Mouse (Mus musculus) forebrain, embryonic 13.5 days (tissue): Measurements from ENCODE around the gene Stmn3. TPM values are rescaled to one million over a fixed set of nuclear protein-coding genes. Genes with fewer than 3 reads are reported as not detected.
A peak's percentile ranks its signal among the peaks of the same experiment; 100 is the strongest.
"Not testable (repeated sequence)": the region's sequence is repeated elsewhere in the genome, so short reads cannot be mapped to it uniquely, and the experiment has no call there.

Source experiments
- ATAC-seq: fragments of 200-750 bp; cut with Nextera tagmentation; 2 replicates; pipeline ENCODE4 v1.8.0; 2017
- H3K27ac ChIP-seq: fragments of 300-500 bp; sonication (generic); 2 replicates; pipeline ENCODE4 v1.5.1; 2015; ENCODE audit warnings: inconsistent platforms, mild to moderate bottlenecking, moderate library complexity
- H3K27me3 ChIP-seq: fragments of 300-500 bp; sonication (generic); 2 replicates; pipeline ENCODE4 v1.6.1; 2015; ENCODE audit warnings: mild to moderate bottlenecking, inconsistent platforms
- H3K36me3 ChIP-seq: fragments of 300-500 bp; sonication (generic); 2 replicates; pipeline ENCODE4 v1.6.1; 2015; ENCODE audit warnings: mild to moderate bottlenecking, inconsistent platforms; ENCODE audit not compliant: poor library complexity, severe bottlenecking
- H3K4me1 ChIP-seq: fragments of 300-500 bp; sonication (generic); 2 replicates; pipeline ENCODE4 v1.6.1; 2015; ENCODE audit warnings: inconsistent platforms
- H3K4me2 ChIP-seq: fragments of 300-500 bp; sonication (generic); 2 replicates; pipeline ENCODE4 v1.6.1; 2015; ENCODE audit warnings: inconsistent platforms, mild to moderate bottlenecking, moderate library complexity
- H3K4me3 ChIP-seq: fragments of 300-500 bp; sonication (generic); 2 replicates; pipeline ENCODE4 v1.5.1; 2015; ENCODE audit warnings: mild to moderate bottlenecking, inconsistent platforms
- H3K9ac ChIP-seq: fragments of 300-500 bp; sonication (generic); 2 replicates; pipeline ENCODE4 v1.6.1; 2015; ENCODE audit warnings: mild to moderate bottlenecking, inconsistent platforms
- H3K9me3 ChIP-seq: fragments of 300-500 bp; sonication (generic); replicated peaks from 2 replicates; pipeline ENCODE4 v1.6.1; 2016; ENCODE audit warnings: inconsistent platforms
- WGBS: fragments of 180-500 bp; shearing (Covaris S2); methylation state at CpG from one replicate; pipeline ENCODE4 v1.1.7; 2015; 5-methylcytosine and 5-hydroxymethylcytosine counted together
- polyA plus RNA-seq: library from polyadenylated mRNA; unstranded; fragments of >200 nt; fragmentation: Nextera tagmentation; extraction: Ambion mirVana; gene quantifications from 2 replicates; pipeline ENCODE4 v1.2.1, GENCODE M21; 2015

Stmn3 gene
- polyA plus RNA-seq, 1 experiment from 2014 or later: 655 TPM

DNA sequence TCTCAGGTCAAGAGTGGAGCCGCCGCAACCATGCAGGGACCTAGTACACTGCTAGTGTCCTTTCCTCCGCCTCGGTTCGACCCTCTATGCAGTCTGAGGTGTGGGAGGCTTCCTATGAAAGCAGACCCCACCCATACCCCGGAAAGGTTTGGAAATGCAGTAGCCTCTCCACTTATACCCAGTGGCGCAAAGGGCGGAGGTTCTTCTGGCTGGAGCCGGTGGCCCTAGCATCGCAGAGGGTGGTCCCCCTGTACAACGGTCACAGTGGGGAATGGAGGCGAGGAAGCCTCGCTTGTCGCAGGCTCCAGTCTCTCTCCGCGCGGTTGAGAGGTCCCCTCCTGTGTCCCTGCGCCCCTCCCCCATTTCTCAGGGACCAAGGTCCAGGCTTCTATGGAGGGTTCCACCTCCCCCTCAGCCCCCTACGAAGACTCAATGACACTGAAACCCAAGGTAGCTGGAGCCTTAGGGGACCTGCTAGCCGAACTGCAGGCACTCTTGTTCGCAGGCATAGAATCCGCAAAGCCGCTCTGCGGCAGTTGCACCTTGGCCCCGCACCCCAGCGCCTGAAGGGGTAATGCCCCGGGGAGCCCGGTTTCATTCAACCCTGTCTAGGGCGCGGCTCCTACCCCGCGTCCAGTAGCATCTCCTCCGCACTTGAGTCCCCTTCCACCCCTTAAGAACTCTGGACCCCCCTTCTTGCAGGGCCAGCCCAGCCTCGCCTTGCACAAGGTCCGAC, 788 bp downstream of the Stmn3 start:
- Histone ChIP-seq H3K9me3 (no peaks in the 10 kb centered on the region), H3K9ac (peak overlapping the region; percentile 81), H3K27me3 (peaks cover 3% of the 10 kb centered on the region; the same call in 1 of the 2 replicates), H3K27ac (peak overlapping the region; percentile 93), H3K4me2 (peak overlapping the region; percentile 81), H3K4me3 (peak overlapping the region; percentile 65), H3K36me3 (peaks cover 6% of the 10 kb centered on the region; the same call in 1 of the 2 replicates), H3K4me1 (peaks cover 25% of the 10 kb centered on the region)
- peak; percentile 72 for ATAC-seq
- under 1% methylated on average over 35 of the region's 35 CpGs for WGBS

- Histone ChIP-seq H3K9ac (peak overlapping the region; percentile 81), H3K36me3 (peaks cover 12% of the 10 kb centered on the region), H3K9me3 (no peaks in the 10 kb centered on the region), H3K27ac (peak overlapping the region; percentile 93; the same call in 1 of the 2 replicates), H3K27me3 (peaks cover 3% of the 10 kb centered on the region; the same call in 1 of the 2 replicates), H3K4me1 (peaks cover 25% of the 10 kb centered on the region), H3K4me2 (peak overlapping the region; percentile 81), H3K4me3 (peak overlapping the region; percentile 65)
- no peak for ATAC-seq
- 17% methylated on average over 5 of the region's 5 CpGs for WGBS
Measured at GRCm38 (mm10) chr2:181313006-181313343, 1.3 kb downstream of the Stmn3 start.

DNA sequence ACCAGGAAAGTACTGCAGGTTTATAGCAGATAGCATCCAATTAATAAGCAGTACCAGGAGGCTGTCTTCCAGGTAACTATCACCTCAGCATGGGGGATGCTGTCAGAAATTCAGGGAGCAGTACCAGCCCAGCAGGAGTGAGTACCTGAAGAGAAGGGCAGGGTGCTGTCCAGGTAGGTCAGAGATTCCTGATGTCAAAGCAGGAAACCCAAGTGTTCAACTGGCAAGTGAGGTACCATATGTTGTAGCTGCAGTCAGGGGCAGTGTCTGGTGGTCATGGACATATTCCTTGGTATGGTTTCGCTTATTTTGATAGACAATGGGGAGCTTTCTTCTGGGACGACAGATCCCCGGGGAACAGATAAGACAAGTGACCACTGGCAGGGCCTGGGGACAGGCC, 1.9 kb downstream of the Stmn3 start:
- peaks cover 28% of the 10 kb centered on the region for H3K4me1 ChIP-seq
- peak overlapping the region; percentile 81 for H3K9ac ChIP-seq
- H3K9me3 ChIP-seq: no peaks in the 10 kb centered on the region
- peaks cover 17% of the 10 kb centered on the region for H3K36me3 ChIP-seq
- H3K27me3 ChIP-seq: peaks cover 3% of the 10 kb centered on the region; the same call in 1 of the 2 replicates
- WGBS: 81% methylated on average over 3 of the region's 3 CpGs
- no peak overlapping the region for H3K27ac ChIP-seq
- H3K4me2 ChIP-seq: peak overlapping the region; percentile 81
- peak overlapping the region; percentile 65 for H3K4me3 ChIP-seq
- no peak for ATAC-seq

DNA sequence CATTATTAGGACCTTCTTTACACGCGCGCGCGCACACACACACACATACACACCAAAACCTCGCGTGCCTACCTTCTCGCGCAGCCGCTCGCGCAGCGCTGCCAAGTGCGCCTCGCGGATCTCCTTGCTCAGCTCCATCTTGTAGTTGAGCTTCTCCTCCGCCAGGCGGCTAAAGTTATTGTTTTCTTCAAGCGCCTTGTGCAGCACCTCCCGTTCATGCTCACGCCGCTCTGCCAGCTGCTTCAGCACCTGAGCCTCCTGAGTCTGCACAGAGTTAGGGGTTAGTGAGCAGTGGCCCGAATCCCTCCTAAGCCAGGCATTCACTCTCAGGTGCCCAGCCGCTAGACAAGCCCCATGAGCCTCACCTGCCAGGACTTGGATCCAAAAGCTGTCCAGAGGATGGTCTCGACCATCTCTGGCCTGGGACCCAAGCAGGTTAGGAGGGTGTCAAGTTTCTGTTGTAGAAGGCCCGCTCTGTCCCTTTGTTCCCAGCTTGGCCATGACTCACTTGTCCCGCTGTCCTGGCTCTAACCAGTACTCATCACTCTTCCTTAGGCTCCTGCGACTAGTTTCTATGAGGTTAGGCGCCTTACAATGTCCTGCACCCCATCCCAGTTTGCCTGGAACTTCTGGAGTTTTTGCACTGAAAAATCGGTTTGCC, 7.0 kb downstream of the Stmn3 start:
- 0 out of 2 replicates have a peak overlapping the region, but pooled peaks have one; percentile 2 for H3K4me3 ChIP-seq
- peaks cover 42% of the 10 kb centered on the region for H3K36me3 ChIP-seq
- peak; percentile 75 for ATAC-seq
- H3K4me1 ChIP-seq: peaks cover 20% of the 10 kb centered on the region
- 10% methylated on average over 30 of the region's 30 CpGs for WGBS
- peak overlapping the region; percentile 23 for H3K4me2 ChIP-seq
- no peaks in the 10 kb centered on the region for H3K9me3 ChIP-seq
- peak overlapping the region; percentile 5; the same call in 1 of the 2 replicates for H3K9ac ChIP-seq
- peaks cover 8% of the 10 kb centered on the region; the same call in 1 of the 2 replicates for H3K27me3 ChIP-seq
- no peak overlapping the region for H3K27ac ChIP-seq

DNA sequence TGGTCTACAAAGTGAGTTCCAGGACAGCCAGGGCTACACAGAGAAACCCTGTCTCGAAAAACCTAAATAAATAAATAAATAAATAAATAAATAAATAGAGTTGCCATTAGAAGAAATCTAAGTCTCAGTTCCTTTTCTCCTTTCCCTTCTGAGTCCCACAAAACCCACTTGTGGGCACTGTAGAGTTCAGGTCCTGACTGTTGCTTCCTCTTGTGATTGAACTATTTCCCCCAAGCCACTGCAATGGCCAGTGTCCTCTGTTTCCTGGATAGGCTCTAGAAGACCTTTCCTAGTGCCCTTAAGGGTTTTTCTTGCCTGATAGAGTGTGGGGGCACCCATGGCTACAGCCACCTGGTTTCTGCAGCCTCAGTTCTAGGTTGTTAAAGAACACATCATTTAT, 9.4 kb downstream of the Stmn3 start:
- 83% methylated on average over 1 of the region's 1 CpGs for WGBS
- no peak overlapping the region for H3K9ac ChIP-seq
- H3K27me3 ChIP-seq: peaks cover 8% of the 10 kb centered on the region; the same call in 1 of the 2 replicates
- no peak overlapping the region for H3K27ac ChIP-seq
- no peak overlapping the region for H3K4me2 ChIP-seq
- no peak overlapping the region for H3K4me3 ChIP-seq
- H3K4me1 ChIP-seq: peaks cover 14% of the 10 kb centered on the region; the same call in 1 of the 2 replicates
- H3K9me3 ChIP-seq: no peaks in the 10 kb centered on the region
- H3K36me3 ChIP-seq: peaks cover 59% of the 10 kb centered on the region
- ATAC-seq: no peak

DNA sequence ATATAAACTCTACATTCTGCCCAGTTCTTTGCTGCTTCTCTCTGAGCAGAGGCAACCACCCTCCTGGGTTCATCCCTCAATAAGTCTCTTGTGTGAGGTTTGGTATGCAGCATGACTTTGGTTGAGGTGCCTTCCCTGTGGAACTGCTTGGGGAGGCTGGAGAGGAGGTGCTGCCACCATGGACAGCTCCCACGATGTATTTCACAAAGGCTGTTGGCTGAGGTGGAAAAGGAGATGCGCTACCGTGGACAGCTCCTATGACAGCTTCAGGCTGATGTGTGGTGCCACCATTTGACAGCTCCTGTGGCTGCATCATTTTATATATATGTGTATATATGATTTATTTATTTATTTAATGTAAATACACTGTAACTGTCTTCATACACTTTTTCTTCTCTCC, 12.3 kb downstream of the Stmn3 start:
- 32% methylated on average over 3 of the region's 3 CpGs for WGBS
- Histone ChIP-seq H3K4me2 (no peak overlapping the region), H3K36me3 (peaks cover 39% of the 10 kb centered on the region), H3K4me1 (peaks cover 7% of the 10 kb centered on the region; the same call in 1 of the 2 replicates), H3K27me3 (peaks cover 8% of the 10 kb centered on the region; the same call in 1 of the 2 replicates), H3K9ac (no peak overlapping the region), H3K27ac (no peak overlapping the region), H3K4me3 (no peak overlapping the region), H3K9me3 (no peaks in the 10 kb centered on the region)
- no peak for ATAC-seq

- Histone ChIP-seq H3K9ac (no peak overlapping the region), H3K27me3 (no peaks in the 10 kb centered on the region), H3K4me2 (no peak overlapping the region), H3K4me3 (no peak overlapping the region), H3K36me3 (peaks cover 5% of the 10 kb centered on the region), H3K27ac (no peak overlapping the region), H3K4me1 (peaks cover 22% of the 10 kb centered on the region), H3K9me3 (no peaks in the 10 kb centered on the region)
- WGBS: 92% methylated on average over 1 of the region's 1 CpGs
- ATAC-seq: no peak
Measured at GRCm38 (mm10) chr2:181290937-181291336, 23.4 kb downstream of the Stmn3 start.

DNA sequence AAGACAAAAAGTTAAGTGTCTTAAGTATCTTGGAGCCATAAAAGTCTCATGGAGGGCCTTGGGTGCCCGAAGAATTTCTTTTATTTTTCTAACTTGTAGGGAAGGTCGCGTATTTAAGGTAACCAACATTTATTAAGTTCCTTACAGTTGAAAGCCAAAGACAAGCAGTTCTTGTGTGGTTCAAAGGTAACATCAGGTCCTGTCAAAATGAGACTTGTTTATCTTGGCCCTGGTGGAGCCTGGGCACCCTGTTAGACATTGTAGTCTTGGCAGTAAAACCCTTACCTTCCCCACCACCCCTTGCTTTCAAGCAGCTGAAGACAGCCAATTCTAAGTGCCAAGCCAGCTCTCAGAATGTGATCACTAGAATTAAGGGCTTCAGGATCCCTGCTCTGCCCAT, 25.6 kb downstream of the Stmn3 start:
- Histone ChIP-seq H3K9ac (peak overlapping the region; percentile 14; the same call in 1 of the 2 replicates), H3K4me1 (peaks cover 22% of the 10 kb centered on the region), H3K9me3 (no peaks in the 10 kb centered on the region), H3K27ac (no peak overlapping the region), H3K36me3 (peaks cover 17% of the 10 kb centered on the region), H3K4me3 (peak overlapping the region; percentile 64), H3K4me2 (peak overlapping the region; percentile 62), H3K27me3 (no peaks in the 10 kb centered on the region)
- WGBS: 91% methylated on average over 3 of the region's 3 CpGs
- ATAC-seq: no peak

DNA sequence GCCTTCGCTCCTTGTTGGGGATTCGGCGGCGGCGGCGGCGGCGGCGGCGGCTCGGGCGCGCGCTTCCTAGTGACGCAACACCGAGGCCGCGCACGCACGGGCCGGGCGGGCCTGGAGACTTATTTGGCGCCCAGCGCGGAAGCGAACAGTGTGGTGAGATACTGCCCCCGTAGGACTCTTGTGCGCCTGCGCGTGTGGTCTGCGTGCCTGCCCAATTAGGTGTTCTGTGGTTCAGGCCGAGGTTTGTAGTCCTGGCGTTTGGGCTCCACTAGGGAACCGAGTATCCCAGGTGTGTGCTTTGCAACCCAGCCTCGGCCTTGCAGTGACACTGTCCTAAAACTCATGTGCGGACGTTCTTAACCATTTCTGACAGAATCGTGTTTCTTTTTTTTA, 26.3 kb downstream of the Stmn3 start, which contains the start of gene Gmeb2:
TSS of gene Gmeb2 (minus strand) at position 78 of the 393 bp plus-strand sequence.
- peak; percentile 96 for ATAC-seq
- H3K9me3 ChIP-seq, H3K27me3 ChIP-seq: not testable (repeated sequence)
- peak within 1 kb of the TSS; percentile 67 for H3K4me2 ChIP-seq
- peaks cover 23% of the 10 kb centered on the region for H3K36me3 ChIP-seq
- peak within 1 kb of the TSS; percentile 64 for H3K4me3 ChIP-seq
- H3K27ac ChIP-seq: peak within 1 kb of the TSS; percentile 95
- H3K4me1 ChIP-seq: peaks cover 22% of the 10 kb centered on the region
- 2% methylated on average over 35 of the region's 38 CpGs for WGBS
- peak within 1 kb of the TSS; percentile 90 for H3K9ac ChIP-seq

- under 1% methylated on average over 22 of the region's 71 CpGs for WGBS
- Histone ChIP-seq H3K4me3 (peak overlapping the region; percentile 64), H3K27ac (peak overlapping the region; percentile 95), H3K4me1 (peaks cover 22% of the 10 kb centered on the region), H3K36me3 (peaks cover 23% of the 10 kb centered on the region), H3K9me3 (no peaks in the 10 kb centered on the region), H3K27me3 (no peaks in the 10 kb centered on the region), H3K9ac (peak overlapping the region; percentile 90), H3K4me2 (peak overlapping the region; percentile 67)
- peak; percentile 81 for ATAC-seq
Measured at GRCm38 (mm10) chr2:181287338-181287957, 26.9 kb downstream of the Stmn3 start.

- H3K4me1 ChIP-seq: peaks cover 22% of the 10 kb centered on the region
- peak overlapping the region; percentile 95 for H3K27ac ChIP-seq
- no peaks in the 10 kb centered on the region for H3K27me3 ChIP-seq
- peak overlapping the region; percentile 67 for H3K4me2 ChIP-seq
- WGBS: 50% methylated on average over 6 of the region's 6 CpGs
- peaks cover 23% of the 10 kb centered on the region for H3K36me3 ChIP-seq
- H3K9me3 ChIP-seq: no peaks in the 10 kb centered on the region
- H3K4me3 ChIP-seq: peak overlapping the region; percentile 64
- ATAC-seq: no peak
- peak overlapping the region; percentile 90 for H3K9ac ChIP-seq
Measured at GRCm38 (mm10) chr2:181286629-181287337, 27.5 kb downstream of the Stmn3 start.
